Mouse (Mus musculus) bone marrow macrophage, adult 2 months (primary cell): ENCODE measurements around the gene Abcb1a. TPM values are rescaled to one million over a fixed set of nuclear protein-coding genes. Genes with fewer than 3 reads are reported as not detected.

Experiments used
- H3K27ac ChIP-seq: 2 replicates; pipeline ENCODE4 v1.5.1; 2012; ENCODE audit warnings: low read depth, low read length; ENCODE audit not compliant: insufficient read depth
- H3K4me1 ChIP-seq: 2 replicates; pipeline ENCODE4 v1.6.1; 2012; ENCODE audit warnings: low read length; ENCODE audit not compliant: control insufficient read depth, insufficient read depth
- H3K4me3 ChIP-seq: 2 replicates; pipeline ENCODE4 v1.5.1; 2012; ENCODE audit warnings: mild to moderate bottlenecking, low read length, moderate library complexity; ENCODE audit not compliant: insufficient read depth
- CTCF ChIP-seq: IDR thresholded peaks from 2 replicates; pipeline ENCODE4 v1.5.1; 2012; ENCODE audit warnings: low read depth, mild to moderate bottlenecking, low read length, moderate library complexity
- POLR2A ChIP-seq: IDR thresholded peaks from 2 replicates; pipeline ENCODE4 v1.6.1; 2012; ENCODE audit warnings: mild to moderate bottlenecking, low read depth, low read length, borderline replicate concordance
- polyA plus RNA-seq: library from polyadenylated mRNA; stranded (reverse); fragments of >200 nt; gene quantifications from 2 replicates; pipeline ENCODE4 v1.2.4, GENCODE M21; 2012; ENCODE audit not compliant: missing spikeins, insufficient read depth, insufficient read length

Abcb1a gene
- polyA plus RNA-seq, 1 experiment, result 0.66 TPM

- Histone ChIP-seq H3K4me1 (no peaks in the 10 kb centered on the region), H3K4me3 (no peak overlapping the region), H3K27ac (no peak overlapping the region)
- no peak for TF ChIP-seq POLR2A
- no peak for TF ChIP-seq CTCF
These were observed 118.9 kb downstream of the Abcb1a start for GRCm38 (mm10) chr5:8778751-8779150.

DNA sequence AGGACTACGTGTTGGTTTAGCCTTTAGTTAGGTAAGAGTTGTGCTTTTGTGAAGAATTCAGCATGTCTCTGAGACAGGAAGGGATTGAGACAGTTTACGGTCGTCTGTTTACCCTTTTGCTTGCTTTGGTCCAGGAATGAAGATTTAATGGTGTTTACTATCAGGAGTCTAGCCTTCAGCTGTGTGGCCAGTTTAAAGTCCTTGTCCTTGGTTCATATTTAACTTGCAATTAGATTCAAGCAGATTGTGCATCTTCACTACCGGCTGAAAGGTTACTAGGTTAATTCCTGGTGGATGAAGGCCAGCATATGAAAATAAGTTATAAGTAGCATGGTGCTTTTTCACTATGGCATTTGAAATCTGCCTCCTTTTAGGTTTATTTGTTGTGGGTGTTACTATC is 132.4 kb downstream of the Abcb1a start:
- no peak overlapping the region for H3K4me3 ChIP-seq
- no peak for TF ChIP-seq CTCF
- no peak for TF ChIP-seq POLR2A
- H3K4me1 ChIP-seq, result peaks cover 5% of the 10 kb centered on the region; the same call in 1 of the 2 replicates
- H3K27ac ChIP-seq, result no peak overlapping the region

Other genes starting within 250 kb of the Abcb1a start
- 30.3 and 30.9 TPM in 2 replicates for gene Dbf4, start 237.4 kb upstream of the Abcb1a start, polyA plus RNA-seq
- gene Slc25a40, start 237.2 kb upstream of the Abcb1a start, polyA plus RNA-seq, result 15.4 and 18.8 TPM in 2 replicates
- gene Rundc3b, start 37.1 kb upstream of the Abcb1a start, polyA plus RNA-seq, result 0.50 and 0.72 TPM in 2 replicates
- 34.9 and 41.4 TPM in 2 replicates for gene Abcb1b, start 138.1 kb downstream of the Abcb1a start, polyA plus RNA-seq
- 8.1 and 11.2 TPM in 2 replicates for gene Abcb4, start 233.6 kb downstream of the Abcb1a start, polyA plus RNA-seq